Mouse (Mus musculus) hindbrain, embryonic 15.5 days (tissue): Measurements from ENCODE around the gene Egln1. TPM values are rescaled to one million over a fixed set of nuclear protein-coding genes. Genes with fewer than 3 reads are reported as not detected.

Experiments
- ATAC-seq: fragments of 200-750 bp; cut with Nextera tagmentation; 2 replicates; pipeline ENCODE4 v1.8.0; 2017; ENCODE audit warnings: low read depth, moderate number of reproducible peaks, moderate TSS enrichment; ENCODE audit not compliant: low FRiP score
- H3K27ac ChIP-seq: fragments of 300-500 bp; sonication (generic); replicated peaks from 2 replicates; pipeline ENCODE4 v1.5.1; 2015; ENCODE audit warnings: mild to moderate bottlenecking, inconsistent platforms
- H3K27me3 ChIP-seq: fragments of 300-500 bp; sonication (generic); 2 replicates; pipeline ENCODE4 v1.6.1; 2015; ENCODE audit warnings: control low read depth, inconsistent platforms
- H3K36me3 ChIP-seq: fragments of 300-500 bp; sonication (generic); 2 replicates; pipeline ENCODE4 v1.6.1; 2015; ENCODE audit warnings: control low read depth, inconsistent platforms
- H3K4me1 ChIP-seq: fragments of 300-500 bp; sonication (generic); replicated peaks from 2 replicates; pipeline ENCODE4 v1.6.1; 2015; ENCODE audit warnings: control low read depth, inconsistent platforms
- H3K4me2 ChIP-seq: fragments of 300-500 bp; sonication (generic); 2 replicates; pipeline ENCODE4 v1.6.1; 2015; ENCODE audit warnings: moderate library complexity, mild to moderate bottlenecking, inconsistent platforms
- H3K4me3 ChIP-seq: fragments of 300-500 bp; sonication (generic); 2 replicates; pipeline ENCODE4 v1.5.1; 2015; ENCODE audit warnings: mild to moderate bottlenecking, inconsistent platforms
- H3K9ac ChIP-seq: fragments of 300-500 bp; sonication (generic); 2 replicates; pipeline ENCODE4 v1.6.1; 2015; ENCODE audit warnings: inconsistent platforms
- H3K9me3 ChIP-seq: fragments of 300-500 bp; sonication (generic); 2 replicates; pipeline ENCODE4 v1.6.1; 2016; ENCODE audit warnings: control low read depth, inconsistent platforms
- WGBS: fragments of 180-500 bp; shearing (Covaris S2); methylation state at CpG from one replicate; pipeline ENCODE4 v1.1.7; 2015; 5-methylcytosine and 5-hydroxymethylcytosine counted together
- polyA plus RNA-seq: library from polyadenylated mRNA; unstranded; fragments of >200 nt; fragmentation: Nextera tagmentation; extraction: Ambion mirVana; gene quantifications from 2 replicates; pipeline ENCODE4 v1.2.1, GENCODE M21; 2015

Gene Egln1
- 15.5 and 16.9 TPM in 2 replicates for polyA plus RNA-seq

- Histone ChIP-seq H3K27ac (peak within 1 kb of the TSS; percentile 98), H3K9me3 (no peaks in the 10 kb centered on the region), H3K4me1 (peaks cover 46% of the 10 kb centered on the region), H3K36me3 (no peaks in the 10 kb centered on the region), H3K9ac (peak within 1 kb of the TSS; percentile 97), H3K27me3 (no peaks in the 10 kb centered on the region), H3K4me2 (peak within 1 kb of the TSS; percentile 75), H3K4me3 (peak within 1 kb of the TSS; percentile 96)
- WGBS, result under 1% methylated on average over 50 of the region's 98 CpGs
- ATAC-seq, result peak; percentile 87
Observed at GRCm38 (mm10) chr8:124949209-124950068, at the start of gene Egln1. Egln1 (minus strand) TSS chr8:124949324.

GRCm38 (mm10) chr8:124995776-124996175, 46.7 kb upstream of the Egln1 start:
- no peak overlapping the region for H3K4me3 ChIP-seq
- no peak overlapping the region for H3K4me2 ChIP-seq
- WGBS, result 79% methylated on average over 2 of the region's 2 CpGs
- H3K27ac ChIP-seq, result no peak overlapping the region
- H3K27me3 ChIP-seq, result no peaks in the 10 kb centered on the region
- 0 out of 2 replicates have a peak, but pooled peaks cover 6% of the 10 kb centered on the region for H3K4me1 ChIP-seq
- ATAC-seq, result no peak
- no peaks in the 10 kb centered on the region for H3K36me3 ChIP-seq
- H3K9ac ChIP-seq, result no peak overlapping the region
- no peaks in the 10 kb centered on the region for H3K9me3 ChIP-seq

- H3K4me1 ChIP-seq, result 0 out of 2 replicates have a peak, but pooled peaks cover 6% of the 10 kb centered on the region
- peak overlapping the region; percentile 42; the same call in 1 of the 2 replicates for H3K4me2 ChIP-seq
- no peak for ATAC-seq
- no peaks in the 10 kb centered on the region for H3K36me3 ChIP-seq
- no peak overlapping the region for H3K4me3 ChIP-seq
- H3K27me3 ChIP-seq, result no peaks in the 10 kb centered on the region
- H3K9ac ChIP-seq, result no peak overlapping the region
- H3K9me3 ChIP-seq, result no peaks in the 10 kb centered on the region
- 30% methylated on average over 6 of the region's 6 CpGs for WGBS
- H3K27ac ChIP-seq, result no peak overlapping the region
Observed at GRCm38 (mm10) chr8:124991668-124991926, 42.5 kb upstream of the Egln1 start.

- WGBS, result 20% methylated on average over 17 of the region's 17 CpGs
- Histone ChIP-seq H3K27ac (no peak overlapping the region), H3K27me3 (no peaks in the 10 kb centered on the region), H3K4me3 (no peak overlapping the region), H3K4me1 (0 out of 2 replicates have a peak, but pooled peaks cover 6% of the 10 kb centered on the region), H3K4me2 (peak overlapping the region; percentile 42), H3K36me3 (no peaks in the 10 kb centered on the region), H3K9ac (no peak overlapping the region), H3K9me3 (no peaks in the 10 kb centered on the region)
- ATAC-seq, result no peak
Observed at GRCm38 (mm10) chr8:124990923-124991667, 42.0 kb upstream of the Egln1 start.

GRCm38 (mm10) chr8:124980828-124981227, 31.7 kb upstream of the Egln1 start:
- Histone ChIP-seq H3K36me3 (no peaks in the 10 kb centered on the region), H3K4me2 (no peak overlapping the region), H3K27me3 (no peaks in the 10 kb centered on the region), H3K9ac (no peak overlapping the region), H3K4me1 (no peaks in the 10 kb centered on the region), H3K27ac (no peak overlapping the region), H3K9me3 (no peaks in the 10 kb centered on the region), H3K4me3 (no peak overlapping the region)
- WGBS, result 85% methylated on average over 8 of the region's 8 CpGs
- no peak for ATAC-seq

GRCm38 (mm10) chr8:124980036-124980435, 30.9 kb upstream of the Egln1 start:
- Histone ChIP-seq H3K9ac (no peak overlapping the region), H3K27me3 (no peaks in the 10 kb centered on the region), H3K4me3 (no peak overlapping the region), H3K4me2 (no peak overlapping the region), H3K9me3 (no peaks in the 10 kb centered on the region), H3K36me3 (no peaks in the 10 kb centered on the region), H3K27ac (no peak overlapping the region), H3K4me1 (no peaks in the 10 kb centered on the region)
- WGBS, result 93% methylated on average over 3 of the region's 3 CpGs
- ATAC-seq, result no peak

- Histone ChIP-seq H3K9me3 (no peaks in the 10 kb centered on the region), H3K4me3 (no peak overlapping the region), H3K36me3 (no peaks in the 10 kb centered on the region), H3K4me2 (no peak overlapping the region), H3K27ac (no peak overlapping the region), H3K4me1 (no peaks in the 10 kb centered on the region), H3K9ac (no peak overlapping the region), H3K27me3 (no peaks in the 10 kb centered on the region)
- 89% methylated on average over 7 of the region's 7 CpGs for WGBS
- no peak for ATAC-seq
Observed at GRCm38 (mm10) chr8:124978026-124978425, 28.9 kb upstream of the Egln1 start.

- ATAC-seq, result no peak
- no peak overlapping the region for H3K4me2 ChIP-seq
- no peak overlapping the region for H3K4me3 ChIP-seq
- no peaks in the 10 kb centered on the region for H3K4me1 ChIP-seq
- H3K9ac ChIP-seq, result no peak overlapping the region
- 93% methylated on average over 6 of the region's 6 CpGs for WGBS
- H3K27me3 ChIP-seq, result no peaks in the 10 kb centered on the region
- no peaks in the 10 kb centered on the region; the same call in 1 of the 2 replicates for H3K9me3 ChIP-seq
- no peak overlapping the region for H3K27ac ChIP-seq
- H3K36me3 ChIP-seq, result no peaks in the 10 kb centered on the region
Observed at GRCm38 (mm10) chr8:124976211-124976610, 27.1 kb upstream of the Egln1 start.

- no peak for ATAC-seq
Observed at GRCm38 (mm10) chr8:124974254-124974653, 25.1 kb upstream of the Egln1 start.

GRCm38 (mm10) chr8:124973221-124973620, 24.1 kb upstream of the Egln1 start:
- Histone ChIP-seq H3K4me2 (no peak overlapping the region), H3K4me1 (no peaks in the 10 kb centered on the region), H3K4me3 (no peak overlapping the region), H3K36me3 (no peaks in the 10 kb centered on the region), H3K27me3 (no peaks in the 10 kb centered on the region), H3K9me3 (no peaks in the 10 kb centered on the region; the same call in 1 of the 2 replicates), H3K9ac (no peak overlapping the region), H3K27ac (no peak overlapping the region)
- 78% methylated on average over 8 of the region's 8 CpGs for WGBS
- ATAC-seq, result no peak

More at GRCm38 (mm10) chr8:124974254-124974653, 25.1 kb upstream of the Egln1 start:
- Histone ChIP-seq H3K36me3 (no peaks in the 10 kb centered on the region), H3K27ac (no peak overlapping the region), H3K9me3 (no peaks in the 10 kb centered on the region; the same call in 1 of the 2 replicates), H3K4me1 (no peaks in the 10 kb centered on the region), H3K9ac (no peak overlapping the region), H3K4me2 (no peak overlapping the region), H3K4me3 (no peak overlapping the region), H3K27me3 (no peaks in the 10 kb centered on the region)
- 87% methylated on average over 4 of the region's 4 CpGs for WGBS

- H3K27me3 ChIP-seq, result no peaks in the 10 kb centered on the region
- H3K27ac ChIP-seq, result no peak overlapping the region
- H3K4me2 ChIP-seq, result no peak overlapping the region
- no peak for ATAC-seq
- no peaks in the 10 kb centered on the region for H3K36me3 ChIP-seq
- 86% methylated on average over 6 of the region's 6 CpGs for WGBS
- no peak overlapping the region for H3K4me3 ChIP-seq
- H3K9ac ChIP-seq, result no peak overlapping the region
- H3K4me1 ChIP-seq, result no peaks in the 10 kb centered on the region
- H3K9me3 ChIP-seq, result no peaks in the 10 kb centered on the region; the same call in 1 of the 2 replicates
Observed at GRCm38 (mm10) chr8:124970312-124970933, 21.3 kb upstream of the Egln1 start.

- Histone ChIP-seq H3K36me3 (no peaks in the 10 kb centered on the region), H3K27me3 (no peaks in the 10 kb centered on the region), H3K4me3 (no peak overlapping the region), H3K9me3 (no peaks in the 10 kb centered on the region), H3K4me1 (no peaks in the 10 kb centered on the region), H3K27ac (no peak overlapping the region), H3K9ac (no peak overlapping the region), H3K4me2 (no peak overlapping the region)
- 93% methylated on average over 8 of the region's 8 CpGs for WGBS
- no peak for ATAC-seq
Observed at GRCm38 (mm10) chr8:124964966-124965365, 15.8 kb upstream of the Egln1 start.
